Mouse (Mus musculus): ENCODE results near the gene Fpgs. TPM values are rescaled to one million over a fixed set of nuclear protein-coding genes. Genes with fewer than 3 reads are reported as not detected.

Gene Fpgs
- polyA plus RNA-seq, 1 experiment from 2014 or later = 56.2 TPM

- peaks cover 20% of the 10 kb centered on the region for H3K36me3 ChIP-seq (ENCODE audit: control insufficient read depth, insufficient read depth)
- no peaks in the 10 kb centered on the region for H3K9me3 ChIP-seq (replicated peaks; ENCODE audit: control insufficient read depth, low read length)
- no peaks in the 10 kb centered on the region for H3K27me3 ChIP-seq (ENCODE audit: control insufficient read depth, insufficient read depth, low read depth, low read length)
- H3K4me1 ChIP-seq (ENCODE audit: control insufficient read depth, low read depth, low read length) = peaks cover 7% of the 10 kb centered on the region
- no peak overlapping the region for H3K9ac ChIP-seq (ENCODE audit: low read depth, low read length)
- ATAC-seq (ENCODE audit: low read depth) = no peak
- no peak overlapping the region for H3K4me3 ChIP-seq (ENCODE audit: low read depth, low read length)
- H3K27ac ChIP-seq (ENCODE audit: low read length) = no peak overlapping the region
- no peak overlapping the region for H3K4me2 ChIP-seq (ENCODE audit: low read depth, low read length)
- WGBS (ENCODE audit: insufficient replicate concordance) = 74% methylated on average over 3 of the region's 3 CpGs
Measured at GRCm38 (mm10) chr2:32685807-32686206, 18.1 kb downstream of the Fpgs start.

GRCm38 (mm10) chr2:32684681-32685428, 19.1 kb downstream of the Fpgs start:
- WGBS (ENCODE audit: insufficient replicate concordance) = 80% methylated on average over 15 of the region's 15 CpGs
- peaks cover 3% of the 10 kb centered on the region for H3K4me1 ChIP-seq (ENCODE audit: control insufficient read depth, low read depth, low read length)
- no peaks in the 10 kb centered on the region for H3K9me3 ChIP-seq (replicated peaks; ENCODE audit: control insufficient read depth, low read length)
- no peaks in the 10 kb centered on the region for H3K27me3 ChIP-seq (ENCODE audit: control insufficient read depth, insufficient read depth, low read depth, low read length)
- no peak overlapping the region for H3K9ac ChIP-seq (ENCODE audit: low read depth, low read length)
- no peak for ATAC-seq (ENCODE audit: low read depth)
- peaks cover 20% of the 10 kb centered on the region for H3K36me3 ChIP-seq (ENCODE audit: control insufficient read depth, insufficient read depth)
- H3K27ac ChIP-seq (ENCODE audit: low read length) = no peak overlapping the region
- H3K4me2 ChIP-seq (ENCODE audit: low read depth, low read length) = no peak overlapping the region
- H3K4me3 ChIP-seq (ENCODE audit: low read depth, low read length) = no peak overlapping the region

- Histone ChIP-seq H3K27ac (ENCODE audit: low read length) (no peak overlapping the region), H3K4me3 (ENCODE audit: low read depth, low read length) (no peak overlapping the region), H3K9ac (ENCODE audit: low read depth, low read length) (no peak overlapping the region), H3K36me3 (ENCODE audit: control insufficient read depth, insufficient read depth) (peaks cover 20% of the 10 kb centered on the region), H3K4me1 (ENCODE audit: control insufficient read depth, low read depth, low read length) (no peaks in the 10 kb centered on the region; the same call in 1 of the 2 replicates), H3K27me3 (ENCODE audit: control insufficient read depth, insufficient read depth, low read depth, low read length) (no peaks in the 10 kb centered on the region), H3K4me2 (ENCODE audit: low read depth, low read length) (no peak overlapping the region), H3K9me3 (replicated peaks; ENCODE audit: control insufficient read depth, low read length) (no peaks in the 10 kb centered on the region)
- ATAC-seq (ENCODE audit: low read depth) = no peak
- 78% methylated on average over 10 of the region's 10 CpGs for WGBS (ENCODE audit: insufficient replicate concordance)
Measured at GRCm38 (mm10) chr2:32683701-32684100, 20.2 kb downstream of the Fpgs start.

GRCm38 (mm10) chr2:32682721-32683417, 21.1 kb downstream of the Fpgs start:
- H3K4me2 ChIP-seq (ENCODE audit: low read depth, low read length) = no peak overlapping the region
- no peak overlapping the region for H3K27ac ChIP-seq (ENCODE audit: low read length)
- H3K4me3 ChIP-seq (ENCODE audit: low read depth, low read length) = no peak overlapping the region
- 68% methylated on average over 14 of the region's 14 CpGs for WGBS (ENCODE audit: insufficient replicate concordance)
- no peaks in the 10 kb centered on the region; the same call in 1 of the 2 replicates for H3K4me1 ChIP-seq (ENCODE audit: control insufficient read depth, low read depth, low read length)
- peaks cover 20% of the 10 kb centered on the region for H3K36me3 ChIP-seq (ENCODE audit: control insufficient read depth, insufficient read depth)
- H3K27me3 ChIP-seq (ENCODE audit: control insufficient read depth, insufficient read depth, low read depth, low read length) = no peaks in the 10 kb centered on the region
- H3K9ac ChIP-seq (ENCODE audit: low read depth, low read length) = no peak overlapping the region
- H3K9me3 ChIP-seq (replicated peaks; ENCODE audit: control insufficient read depth, low read length) = no peaks in the 10 kb centered on the region
- no peak for ATAC-seq (ENCODE audit: low read depth)

- H3K27me3 ChIP-seq (ENCODE audit: control insufficient read depth, insufficient read depth, low read depth, low read length) = no peaks in the 10 kb centered on the region
- H3K27ac ChIP-seq (ENCODE audit: low read length) = no peak overlapping the region
- no peaks in the 10 kb centered on the region; the same call in 1 of the 2 replicates for H3K4me1 ChIP-seq (ENCODE audit: control insufficient read depth, low read depth, low read length)
- H3K36me3 ChIP-seq (ENCODE audit: control insufficient read depth, insufficient read depth) = peaks cover 18% of the 10 kb centered on the region
- H3K4me2 ChIP-seq (ENCODE audit: low read depth, low read length) = no peak overlapping the region
- 66% methylated on average over 6 of the region's 6 CpGs for WGBS (ENCODE audit: insufficient replicate concordance)
- no peak overlapping the region for H3K4me3 ChIP-seq (ENCODE audit: low read depth, low read length)
- ATAC-seq (ENCODE audit: low read depth) = no peak
- H3K9ac ChIP-seq (ENCODE audit: low read depth, low read length) = no peak overlapping the region
- no peaks in the 10 kb centered on the region for H3K9me3 ChIP-seq (replicated peaks; ENCODE audit: control insufficient read depth, low read length)
Measured at GRCm38 (mm10) chr2:32681754-32682153, 22.2 kb downstream of the Fpgs start.

GRCm38 (mm10) chr2:32680961-32681650, 22.8 kb downstream of the Fpgs start:
- WGBS (ENCODE audit: insufficient replicate concordance) = 77% methylated on average over 19 of the region's 19 CpGs
- Histone ChIP-seq H3K27ac (ENCODE audit: low read length) (no peak overlapping the region), H3K9ac (ENCODE audit: low read depth, low read length) (no peak overlapping the region), H3K4me1 (ENCODE audit: control insufficient read depth, low read depth, low read length) (no peaks in the 10 kb centered on the region; the same call in 1 of the 2 replicates), H3K4me3 (ENCODE audit: low read depth, low read length) (no peak overlapping the region), H3K27me3 (ENCODE audit: control insufficient read depth, insufficient read depth, low read depth, low read length) (no peaks in the 10 kb centered on the region), H3K4me2 (ENCODE audit: low read depth, low read length) (no peak overlapping the region), H3K36me3 (ENCODE audit: control insufficient read depth, insufficient read depth) (peaks cover 14% of the 10 kb centered on the region), H3K9me3 (replicated peaks; ENCODE audit: control insufficient read depth, low read length) (no peaks in the 10 kb centered on the region)
- no peak for ATAC-seq (ENCODE audit: low read depth)

GRCm38 (mm10) chr2:32680051-32680451, 23.9 kb downstream of the Fpgs start:
- ATAC-seq (ENCODE audit: low read depth) = no peak

GRCm38 (mm10) chr2:32677683-32678082, 26.3 kb downstream of the Fpgs start:
- H3K4me3 ChIP-seq (ENCODE audit: low read depth, low read length) = no peak overlapping the region
- ATAC-seq (ENCODE audit: low read depth) = no peak
- 79% methylated on average over 7 of the region's 7 CpGs for WGBS (ENCODE audit: insufficient replicate concordance)

More at GRCm38 (mm10) chr2:32680051-32680451, 23.9 kb downstream of the Fpgs start:
- Histone ChIP-seq H3K27ac (ENCODE audit: low read length) (no peak overlapping the region), H3K4me1 (ENCODE audit: control insufficient read depth, low read depth, low read length) (no peaks in the 10 kb centered on the region), H3K9ac (ENCODE audit: low read depth, low read length) (no peak overlapping the region), H3K9me3 (replicated peaks; ENCODE audit: control insufficient read depth, low read length) (no peaks in the 10 kb centered on the region), H3K4me2 (ENCODE audit: low read depth, low read length) (no peak overlapping the region), H3K36me3 (ENCODE audit: control insufficient read depth, insufficient read depth) (peaks cover 8% of the 10 kb centered on the region), H3K27me3 (ENCODE audit: control insufficient read depth, insufficient read depth, low read depth, low read length) (no peaks in the 10 kb centered on the region), H3K4me3 (ENCODE audit: low read depth, low read length) (no peak overlapping the region)
- 50% methylated on average over 7 of the region's 7 CpGs for WGBS (ENCODE audit: insufficient replicate concordance)

More at GRCm38 (mm10) chr2:32677683-32678082, 26.3 kb downstream of the Fpgs start:
- Histone ChIP-seq H3K27me3 (ENCODE audit: control insufficient read depth, insufficient read depth, low read depth, low read length) (no peaks in the 10 kb centered on the region), H3K36me3 (ENCODE audit: control insufficient read depth, insufficient read depth) (0 out of 2 replicates have a peak, but pooled peaks cover 1% of the 10 kb centered on the region), H3K9ac (ENCODE audit: low read depth, low read length) (no peak overlapping the region), H3K27ac (ENCODE audit: low read length) (no peak overlapping the region), H3K4me2 (ENCODE audit: low read depth, low read length) (no peak overlapping the region), H3K4me1 (ENCODE audit: control insufficient read depth, low read depth, low read length) (peaks cover 11% of the 10 kb centered on the region), H3K9me3 (replicated peaks; ENCODE audit: control insufficient read depth, low read length) (no peaks in the 10 kb centered on the region)

Measured in liver, embryonic 16.5 days (tissue).